Mouse (Mus musculus): Measurements from ENCODE around the gene Gpt2.

DNA sequence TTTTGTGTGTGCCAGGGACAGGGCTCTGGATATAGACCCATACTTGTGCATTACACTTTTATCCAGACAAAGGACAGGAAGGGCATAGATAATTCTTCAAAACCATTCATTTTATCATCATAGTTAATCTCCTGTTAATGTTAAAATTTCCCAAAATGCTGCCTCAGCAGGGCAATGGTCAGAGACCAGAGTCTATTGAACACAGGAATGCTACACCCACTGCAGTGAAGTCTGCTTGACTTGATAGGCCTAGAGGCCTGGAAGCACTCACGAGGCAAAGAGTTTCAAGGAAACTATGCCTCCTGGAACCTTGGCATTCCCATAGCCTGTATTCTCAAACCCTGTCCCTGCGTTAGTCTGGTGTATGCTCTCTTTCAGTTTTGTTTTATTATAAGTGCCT, 12.7 kb upstream of the Gpt2 start:
- TF ChIP-seq CTCF (IDR thresholded peaks at IDR 0.05; ENCODE audit: low read depth), result no peak
- no peak for TF ChIP-seq EP300 (optimal IDR thresholded peaks at IDR 0.05)
